Mouse (Mus musculus) intestine, embryonic 15.5 days (tissue): ENCODE results near the gene Mapkbp1. TPM values are rescaled to one million over a fixed set of nuclear protein-coding genes. Genes with fewer than 3 reads are reported as not detected.

Experiments used
- ATAC-seq: fragments of 200-750 bp; cut with Nextera tagmentation; 2 replicates; pipeline ENCODE4 v1.8.0; 2017; ENCODE audit warnings: moderate TSS enrichment, moderate library complexity
- H3K27ac ChIP-seq: fragments of 300-500 bp; sonication (generic); 2 replicates; pipeline ENCODE4 v1.5.1; 2015; ENCODE audit warnings: mild to moderate bottlenecking, inconsistent platforms
- H3K27me3 ChIP-seq: fragments of 300-500 bp; sonication (generic); replicated peaks from 2 replicates; pipeline ENCODE4 v1.6.1; 2015; ENCODE audit warnings: inconsistent platforms
- H3K36me3 ChIP-seq: fragments of 300-500 bp; sonication (generic); 2 replicates; pipeline ENCODE4 v1.6.1; 2015; ENCODE audit warnings: inconsistent platforms
- H3K4me1 ChIP-seq: fragments of 300-500 bp; sonication (generic); replicated peaks from 2 replicates; pipeline ENCODE4 v1.6.1; 2015; ENCODE audit warnings: inconsistent platforms
- H3K4me2 ChIP-seq: fragments of 300-500 bp; sonication (generic); replicated peaks from 2 replicates; pipeline ENCODE4 v1.6.1; 2015; ENCODE audit warnings: mild to moderate bottlenecking, inconsistent platforms
- H3K4me3 ChIP-seq: fragments of 300-500 bp; sonication (generic); replicated peaks from 2 replicates; pipeline ENCODE4 v1.5.1; 2015; ENCODE audit warnings: inconsistent platforms
- H3K9ac ChIP-seq: fragments of 300-500 bp; sonication (generic); 2 replicates; pipeline ENCODE4 v1.6.1; 2015; ENCODE audit warnings: inconsistent platforms
- H3K9me3 ChIP-seq: fragments of 300-500 bp; sonication (generic); 2 replicates; pipeline ENCODE4 v1.6.1; 2016; ENCODE audit warnings: inconsistent platforms
- WGBS: fragments of 180-500 bp; shearing (Covaris S2); methylation state at CpG from one replicate; pipeline ENCODE4 v1.1.7; 2015; 5-methylcytosine and 5-hydroxymethylcytosine counted together
- polyA plus RNA-seq: library from polyadenylated mRNA; unstranded; fragments of >200 nt; fragmentation: Nextera tagmentation; extraction: Ambion mirVana; gene quantifications from 2 replicates; pipeline ENCODE4 v1.2.1, GENCODE M21; 2015

Mapkbp1 gene
- polyA plus RNA-seq, 1 experiment from 2014 or later = 2.2 TPM

- peaks cover 15% of the 10 kb centered on the region for H3K4me1 ChIP-seq
- no peak overlapping the region for H3K4me3 ChIP-seq
- whole genome bisulfite sequencing = 84% methylated on average over 5 of the region's 5 CpGs
- no peak overlapping the region for H3K4me2 ChIP-seq
- H3K9ac ChIP-seq = no peak overlapping the region
- no peaks in the 10 kb centered on the region for H3K9me3 ChIP-seq
- peaks cover 14% of the 10 kb centered on the region for H3K36me3 ChIP-seq
- H3K27ac ChIP-seq = no peak overlapping the region
- ATAC-seq = no peak
- no peaks in the 10 kb centered on the region for H3K27me3 ChIP-seq
Measured at GRCm38 (mm10) chr2:120040991-120041390, 68.5 kb downstream of the Mapkbp1 start.

DNA sequence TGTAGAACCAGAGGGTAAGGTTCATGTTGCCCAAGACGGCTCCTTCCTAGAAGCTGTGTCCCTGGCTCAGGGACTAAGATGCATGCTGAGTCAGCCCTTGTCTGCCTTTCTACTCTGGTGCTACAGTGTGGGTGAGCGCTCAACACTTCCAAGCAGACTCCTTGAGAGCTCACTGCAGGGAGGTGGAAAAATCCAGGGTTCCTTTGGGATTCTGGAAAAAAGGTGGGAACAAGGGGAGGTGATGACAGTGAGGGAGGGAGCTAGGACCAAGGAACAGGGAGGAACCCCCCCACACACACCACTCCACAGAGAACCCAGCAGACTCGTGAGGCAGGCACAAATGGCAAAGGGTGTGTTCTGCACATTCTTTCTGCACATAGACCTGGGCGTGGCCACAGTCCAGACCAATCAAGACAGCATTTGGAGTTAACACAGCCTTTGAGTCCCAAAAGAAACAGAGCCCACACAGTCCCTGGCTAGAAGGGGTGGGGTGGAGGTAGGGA is 71.7 kb downstream of the Mapkbp1 start:
- H3K36me3 ChIP-seq = peaks cover 8% of the 10 kb centered on the region
- ATAC-seq = peak; percentile 79
- 0 out of 2 replicates have a peak overlapping the region, but pooled peaks have one; percentile 14 for H3K4me2 ChIP-seq
- peak overlapping the region; percentile 36; the same call in 1 of the 2 replicates for H3K27ac ChIP-seq
- H3K27me3 ChIP-seq = no peaks in the 10 kb centered on the region
- 49% methylated on average over 4 of the region's 4 CpGs for WGBS
- peaks cover 34% of the 10 kb centered on the region for H3K4me1 ChIP-seq
- H3K9ac ChIP-seq = no peak overlapping the region
- H3K4me3 ChIP-seq = no peak overlapping the region
- H3K9me3 ChIP-seq = no peaks in the 10 kb centered on the region

GRCm38 (mm10) chr2:120044676-120045075 is 72.2 kb downstream of the Mapkbp1 start:
- no peak overlapping the region; the same call in 1 of the 2 replicates for H3K9ac ChIP-seq

DNA sequence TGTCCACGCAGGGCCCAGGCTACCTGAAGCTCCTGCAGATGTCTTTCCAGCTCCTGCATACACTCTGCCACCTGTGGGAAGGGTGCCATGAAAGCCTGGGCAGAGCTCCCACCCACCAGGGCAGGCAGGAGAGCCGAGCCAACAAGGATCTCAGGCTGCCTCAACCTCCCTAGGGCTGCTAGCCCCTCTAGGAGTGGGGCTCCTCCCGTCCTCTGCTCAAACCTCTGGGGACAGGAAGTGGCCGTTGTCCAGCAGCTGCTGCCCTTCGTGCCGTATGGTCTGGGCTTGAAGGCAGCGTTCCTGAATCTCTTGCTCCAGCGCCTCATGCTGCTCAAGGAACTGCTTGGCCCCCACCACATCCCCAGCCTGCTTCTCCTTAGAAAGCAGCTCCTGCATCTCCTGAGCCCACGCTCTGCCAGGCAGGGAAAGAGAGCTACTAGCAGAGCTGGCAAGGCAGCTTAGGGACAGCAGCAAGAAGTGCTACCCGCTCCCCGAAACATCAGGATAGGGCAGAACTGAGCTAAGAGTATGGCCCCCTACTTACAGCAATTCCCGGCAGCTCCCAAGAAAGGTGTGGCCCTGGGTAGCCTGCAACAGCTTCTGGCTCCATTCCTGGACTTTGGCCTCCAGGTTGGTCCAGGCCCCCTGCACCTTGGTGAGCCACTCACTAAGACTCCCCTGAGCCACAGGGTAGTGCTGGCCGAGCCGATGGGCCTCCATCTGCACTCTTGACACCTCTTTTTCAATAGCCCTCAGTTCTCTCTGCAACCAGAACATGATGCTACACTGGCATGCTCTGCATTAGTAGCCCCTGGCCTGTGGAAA is 74.2 kb downstream of the Mapkbp1 start:
- H3K4me2 ChIP-seq = peak overlapping the region; percentile 49
- 59% methylated on average over 14 of the region's 14 CpGs for WGBS
- H3K4me1 ChIP-seq = peaks cover 34% of the 10 kb centered on the region
- 0 out of 2 replicates have a peak overlapping the region, but pooled peaks have one; percentile 9 for H3K4me3 ChIP-seq
- H3K9me3 ChIP-seq = no peaks in the 10 kb centered on the region
- H3K27me3 ChIP-seq = no peaks in the 10 kb centered on the region
- H3K36me3 ChIP-seq = peaks cover 4% of the 10 kb centered on the region; the same call in 1 of the 2 replicates
- ATAC-seq = peak; percentile 87
- H3K9ac ChIP-seq = no peak overlapping the region; the same call in 1 of the 2 replicates
- H3K27ac ChIP-seq = 0 out of 2 replicates have a peak overlapping the region, but pooled peaks have one; percentile 54

More at GRCm38 (mm10) chr2:120044676-120045075, 72.2 kb downstream of the Mapkbp1 start:
- Histone ChIP-seq H3K9me3 (no peaks in the 10 kb centered on the region), H3K36me3 (peaks cover 8% of the 10 kb centered on the region), H3K27me3 (no peaks in the 10 kb centered on the region), H3K27ac (peak overlapping the region; percentile 23; the same call in 1 of the 2 replicates), H3K4me1 (peaks cover 34% of the 10 kb centered on the region), H3K4me2 (0 out of 2 replicates have a peak overlapping the region, but pooled peaks have one; percentile 14), H3K4me3 (no peak overlapping the region)
- no peak for ATAC-seq
- whole genome bisulfite sequencing = 57% methylated on average over 3 of the region's 3 CpGs

- WGBS = 77% methylated on average over 9 of the region's 9 CpGs
- no peaks in the 10 kb centered on the region for H3K27me3 ChIP-seq
- no peak overlapping the region for H3K4me2 ChIP-seq
- peaks cover 34% of the 10 kb centered on the region for H3K4me1 ChIP-seq
- no peaks in the 10 kb centered on the region for H3K9me3 ChIP-seq
- H3K27ac ChIP-seq = no peak overlapping the region
- ATAC-seq = no peak
- no peak overlapping the region for H3K9ac ChIP-seq
- H3K4me3 ChIP-seq = no peak overlapping the region
- H3K36me3 ChIP-seq = no peaks in the 10 kb centered on the region
Measured at GRCm38 (mm10) chr2:120048173-120048572, 75.7 kb downstream of the Mapkbp1 start.

DNA sequence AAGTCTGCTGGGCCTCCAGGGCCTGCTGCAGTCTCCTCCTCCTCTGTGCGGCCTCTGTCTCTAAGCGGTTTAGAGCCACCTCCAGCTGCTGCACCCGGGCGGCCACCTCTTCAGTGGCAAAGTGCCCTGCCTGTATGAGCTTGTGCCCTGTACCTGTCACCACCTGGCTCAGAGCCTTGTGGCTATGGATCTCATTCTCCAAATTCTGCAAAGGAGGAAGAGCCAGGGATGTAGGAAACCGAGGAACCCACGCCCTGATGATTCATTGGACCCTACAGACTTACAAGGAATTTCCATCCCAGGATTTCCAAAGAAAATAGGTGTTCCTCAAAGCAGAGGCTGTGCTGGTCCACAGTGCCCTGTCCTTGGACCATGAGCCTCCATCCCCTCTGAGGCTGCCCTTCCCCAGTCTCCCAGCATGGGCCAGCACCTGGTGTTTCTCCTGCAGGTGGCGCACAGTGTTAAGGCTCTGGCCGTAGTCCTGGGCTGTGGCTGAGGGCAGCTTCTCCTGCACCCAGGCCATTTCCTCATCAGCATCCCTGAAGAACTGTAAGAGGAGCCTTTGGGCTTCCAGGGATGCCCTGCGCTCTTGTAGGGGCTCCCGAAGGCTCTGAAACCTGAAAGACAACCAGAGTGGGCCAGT is 77.3 kb downstream of the Mapkbp1 start:
- Histone ChIP-seq H3K36me3 (no peaks in the 10 kb centered on the region), H3K27ac (no peak overlapping the region), H3K27me3 (no peaks in the 10 kb centered on the region), H3K9me3 (no peaks in the 10 kb centered on the region), H3K4me3 (no peak overlapping the region), H3K4me2 (no peak overlapping the region), H3K9ac (no peak overlapping the region), H3K4me1 (peaks cover 23% of the 10 kb centered on the region)
- 60% methylated on average over 10 of the region's 10 CpGs for WGBS
- ATAC-seq = no peak

DNA sequence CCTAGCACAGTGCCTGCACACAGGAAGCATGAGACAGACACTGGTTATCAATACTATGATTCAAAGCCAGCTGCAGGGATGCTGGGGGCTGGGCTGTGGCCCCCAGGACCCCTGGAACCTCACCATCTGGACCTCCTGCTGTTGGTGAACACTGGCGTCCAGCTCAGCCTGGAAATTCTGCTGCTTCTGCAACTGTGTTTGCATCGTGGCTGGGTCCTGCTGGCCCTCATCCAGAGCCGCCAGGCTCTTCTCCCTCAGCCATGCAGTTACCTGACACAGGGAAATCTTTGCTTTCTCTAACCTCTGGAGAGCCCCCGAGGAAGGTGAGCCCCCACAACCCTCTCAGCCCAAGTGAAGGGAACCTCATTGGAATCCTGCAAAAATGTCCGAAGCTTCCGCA is 78.9 kb downstream of the Mapkbp1 start:
- Histone ChIP-seq H3K4me3 (no peak overlapping the region), H3K9ac (no peak overlapping the region), H3K27ac (no peak overlapping the region), H3K9me3 (no peaks in the 10 kb centered on the region), H3K4me2 (no peak overlapping the region), H3K36me3 (no peaks in the 10 kb centered on the region), H3K27me3 (no peaks in the 10 kb centered on the region), H3K4me1 (peaks cover 15% of the 10 kb centered on the region)
- WGBS = 57% methylated on average over 6 of the region's 6 CpGs
- ATAC-seq = no peak

- Histone ChIP-seq H3K4me1 (no peaks in the 10 kb centered on the region), H3K4me3 (no peak overlapping the region), H3K36me3 (no peaks in the 10 kb centered on the region), H3K9ac (no peak overlapping the region), H3K4me2 (no peak overlapping the region), H3K9me3 (no peaks in the 10 kb centered on the region), H3K27ac (no peak overlapping the region), H3K27me3 (no peaks in the 10 kb centered on the region)
- 81% methylated on average over 12 of the region's 12 CpGs for WGBS
- ATAC-seq = no peak
Measured at GRCm38 (mm10) chr2:120054771-120055552, 82.5 kb downstream of the Mapkbp1 start.

GRCm38 (mm10) chr2:120055923-120056322 is 83.4 kb downstream of the Mapkbp1 start:
- Histone ChIP-seq H3K27ac (no peak overlapping the region), H3K9ac (no peak overlapping the region), H3K4me3 (no peak overlapping the region), H3K9me3 (no peaks in the 10 kb centered on the region), H3K27me3 (no peaks in the 10 kb centered on the region), H3K36me3 (no peaks in the 10 kb centered on the region), H3K4me2 (no peak overlapping the region), H3K4me1 (no peaks in the 10 kb centered on the region)
- 85% methylated on average over 10 of the region's 10 CpGs for WGBS
- ATAC-seq = no peak

DNA sequence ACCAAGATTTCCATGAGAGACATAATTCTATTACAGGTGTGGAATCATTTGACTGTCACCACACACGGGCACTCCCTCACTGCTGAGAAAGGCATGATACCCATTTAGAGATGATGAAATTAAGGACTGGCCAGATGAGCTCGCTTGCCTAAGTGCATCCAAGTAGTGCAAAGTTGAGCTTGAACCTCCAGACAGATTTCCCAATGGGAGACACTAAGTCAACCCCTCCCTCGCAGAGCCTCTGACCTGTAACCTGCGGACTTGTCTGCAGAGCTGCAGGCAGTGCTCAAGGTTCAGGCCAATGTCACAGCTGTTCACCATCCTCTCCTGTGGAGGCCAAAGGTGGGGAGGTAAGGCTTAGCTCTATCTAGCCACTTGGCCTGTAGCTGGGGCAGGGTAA is 86.3 kb downstream of the Mapkbp1 start:
- H3K4me2 ChIP-seq = no peak overlapping the region
- no peaks in the 10 kb centered on the region for H3K4me1 ChIP-seq
- no peak overlapping the region for H3K9ac ChIP-seq
- no peaks in the 10 kb centered on the region for H3K36me3 ChIP-seq
- 83% methylated on average over 4 of the region's 4 CpGs for WGBS
- ATAC-seq = no peak
- no peak overlapping the region for H3K4me3 ChIP-seq
- H3K27me3 ChIP-seq = no peaks in the 10 kb centered on the region
- no peak overlapping the region for H3K27ac ChIP-seq
- no peaks in the 10 kb centered on the region for H3K9me3 ChIP-seq

DNA sequence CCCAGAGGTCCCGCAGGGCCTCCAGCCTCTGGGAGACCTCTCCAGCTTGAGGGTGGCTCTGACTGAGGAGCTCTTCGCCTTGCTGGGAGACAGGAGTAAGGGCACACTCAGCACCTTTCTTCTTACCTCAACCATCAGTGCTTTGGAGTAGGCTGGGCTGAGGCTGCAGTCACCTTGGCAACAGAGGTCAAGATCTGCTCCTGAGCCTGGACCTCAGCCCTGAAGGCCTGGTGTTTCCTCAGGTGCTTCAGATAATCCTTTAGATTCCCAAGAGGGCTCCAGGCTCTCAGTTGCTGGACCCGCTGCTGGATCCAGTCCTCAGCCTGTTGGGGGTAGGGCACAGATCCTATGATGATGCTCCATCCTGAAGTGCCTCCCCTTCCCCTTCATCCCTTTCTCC is 87.0 kb downstream of the Mapkbp1 start:
- Histone ChIP-seq H3K4me1 (no peaks in the 10 kb centered on the region), H3K9ac (no peak overlapping the region), H3K27me3 (no peaks in the 10 kb centered on the region), H3K4me3 (no peak overlapping the region), H3K4me2 (no peak overlapping the region), H3K36me3 (no peaks in the 10 kb centered on the region), H3K27ac (no peak overlapping the region), H3K9me3 (no peaks in the 10 kb centered on the region)
- no peak for ATAC-seq
- WGBS = 81% methylated on average over 3 of the region's 3 CpGs

DNA sequence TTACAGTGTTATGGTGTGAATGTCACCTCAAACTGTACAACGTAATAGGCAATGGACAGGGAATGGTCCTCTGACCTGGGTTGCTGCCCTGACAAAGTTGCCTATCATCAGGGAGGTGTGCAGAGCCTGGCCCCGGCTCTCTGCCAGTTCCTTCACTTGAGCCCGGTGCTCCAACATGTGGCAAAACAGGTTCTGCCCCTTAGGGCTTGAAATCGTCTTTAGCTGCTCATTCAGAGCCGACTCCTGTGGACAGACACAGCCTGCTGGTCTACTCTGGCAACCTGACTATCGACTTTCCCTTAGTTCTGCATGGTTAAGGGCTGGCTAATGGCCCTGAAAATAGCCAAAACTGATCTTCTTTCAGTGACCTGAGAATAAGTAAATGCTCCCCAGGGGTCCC is 87.7 kb downstream of the Mapkbp1 start:
- Histone ChIP-seq H3K27ac (no peak overlapping the region), H3K4me1 (no peaks in the 10 kb centered on the region), H3K36me3 (no peaks in the 10 kb centered on the region), H3K4me3 (no peak overlapping the region), H3K9ac (no peak overlapping the region), H3K9me3 (no peaks in the 10 kb centered on the region), H3K27me3 (no peaks in the 10 kb centered on the region), H3K4me2 (no peak overlapping the region)
- WGBS = 46% methylated on average over 6 of the region's 6 CpGs
- ATAC-seq = no peak
